Mouse (Mus musculus): ENCODE results near the gene Them7.

Gene Them7

DNA sequence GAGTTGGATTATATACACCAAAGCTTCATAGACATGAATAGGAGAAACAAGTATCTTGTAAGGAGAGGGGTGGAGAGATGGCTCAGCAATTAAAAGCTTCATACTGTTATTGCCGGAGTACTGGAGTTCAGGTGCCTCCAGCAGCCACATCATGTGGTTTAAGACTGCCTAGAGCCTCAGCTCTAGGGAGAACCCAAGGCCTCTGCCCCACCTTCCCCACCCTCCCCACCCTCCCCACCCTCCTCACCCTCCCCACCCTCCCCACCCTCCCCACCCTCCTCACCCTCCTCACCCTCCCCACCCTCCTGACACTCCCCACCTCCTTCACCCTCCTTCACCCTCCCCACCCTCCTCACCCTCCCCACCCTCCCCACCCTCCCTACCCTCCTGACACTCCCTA is 185.1 kb downstream of the Them7 start:
- DNase-seq (ENCODE audit: low read depth in 1 of 2, low spot score in 2 of 2), result no peak

DNA sequence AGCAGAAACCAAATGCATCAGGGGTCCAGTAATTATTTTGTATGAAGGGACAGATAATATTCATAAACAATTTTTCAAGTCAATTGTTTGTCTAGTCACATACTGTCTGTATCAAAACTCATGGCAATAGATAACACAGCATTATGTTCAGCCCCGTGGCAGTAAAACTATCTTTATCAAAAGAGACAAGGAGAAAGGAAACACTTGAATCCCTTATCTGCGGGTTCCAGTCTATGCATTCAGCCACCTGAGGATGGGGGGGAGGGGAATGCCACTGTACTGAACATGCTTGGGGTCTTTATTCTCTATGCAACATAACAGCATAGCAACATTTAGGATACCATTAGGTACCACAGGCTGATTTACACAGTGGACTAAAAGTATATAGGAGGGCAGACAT is 190.2 kb downstream of the Them7 start:
- DNase-seq (ENCODE audit: low read depth in 1 of 2, low spot score in 2 of 2), result no peak

GRCm38 (mm10) chr2:105416046-105416659 is 192.0 kb downstream of the Them7 start:
- no peak for DNase-seq (ENCODE audit: low read depth in 1 of 2, low spot score in 2 of 2)

GRCm38 (mm10) chr2:105416660-105417348 is 192.7 kb downstream of the Them7 start:
- no peak for DNase-seq (ENCODE audit: low read depth in 1 of 2, low spot score in 2 of 2)

DNA sequence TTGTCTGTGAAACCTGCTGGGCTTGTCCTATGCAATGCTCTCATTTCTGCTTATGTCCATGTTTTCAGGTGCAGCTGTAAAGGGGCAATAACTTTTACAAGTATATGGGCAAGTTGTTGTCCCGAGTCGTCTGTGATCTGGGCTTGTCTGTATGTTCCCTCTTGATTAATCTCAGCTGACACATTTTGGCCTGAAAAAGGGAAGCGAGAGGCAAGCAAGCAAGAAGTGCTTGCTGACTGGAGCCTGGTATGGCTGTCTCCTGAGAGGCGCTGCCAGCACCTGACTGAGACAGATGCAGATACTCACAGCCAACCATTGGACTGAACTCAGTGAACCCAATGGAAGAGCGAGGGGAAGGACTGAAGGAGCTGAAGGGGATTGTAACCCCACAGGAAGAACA is 193.5 kb downstream of the Them7 start:
- DNase-seq (ENCODE audit: low read depth in 1 of 2, low spot score in 2 of 2), result no peak

DNA sequence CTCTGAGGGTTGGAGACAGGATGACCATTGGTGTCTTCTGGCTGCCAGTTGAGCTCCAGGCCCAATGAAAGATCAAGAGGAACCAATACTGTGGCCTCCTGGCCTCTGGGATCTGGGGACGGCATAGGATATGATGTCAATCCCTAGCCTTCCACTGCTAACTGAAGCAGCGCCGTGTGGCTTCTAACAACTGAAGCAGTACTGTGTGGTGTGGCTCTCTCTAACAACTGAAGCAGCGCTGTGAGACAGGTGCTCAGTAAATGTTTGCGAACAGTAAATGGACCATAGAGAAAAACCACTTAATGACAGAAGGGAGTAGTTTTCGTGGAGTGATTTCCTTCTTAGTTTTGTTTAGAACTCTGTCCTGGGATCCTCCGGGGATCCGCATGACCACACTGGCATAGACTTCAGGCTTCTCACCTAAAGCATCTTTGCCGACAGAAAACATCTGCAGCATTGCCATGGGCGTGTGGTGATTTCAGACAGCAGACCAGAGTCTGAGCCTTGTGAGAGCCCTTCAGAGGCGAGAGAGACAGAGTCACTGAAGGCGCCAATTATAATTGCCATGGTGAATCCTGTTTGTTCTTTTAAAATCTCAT is 194.6 kb downstream of the Them7 start:
- DNase-seq (ENCODE audit: low read depth in 1 of 2, low spot score in 2 of 2), result no peak

DNA sequence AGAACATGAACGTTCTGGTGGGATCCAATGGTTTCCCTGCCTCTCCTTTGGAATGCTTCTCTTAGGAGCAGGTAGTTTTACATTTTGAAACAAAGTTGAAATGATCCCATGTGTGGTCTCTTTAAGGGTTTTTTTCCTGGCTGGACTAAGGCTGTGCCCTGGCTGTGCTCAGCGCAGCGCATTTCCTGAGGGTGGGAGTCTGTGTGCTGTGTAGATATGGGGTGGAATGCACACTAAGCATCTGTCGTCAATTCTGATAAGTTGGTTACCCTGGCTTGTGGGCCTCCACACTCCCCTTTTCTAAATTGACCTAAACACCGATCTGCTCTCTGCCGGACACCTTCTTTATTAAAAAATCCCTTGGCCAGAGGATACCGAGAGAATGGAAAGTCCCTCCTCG is 203.3 kb downstream of the Them7 start:
- no peak for DNase-seq (ENCODE audit: low read depth in 1 of 2, low spot score in 2 of 2)

DNA sequence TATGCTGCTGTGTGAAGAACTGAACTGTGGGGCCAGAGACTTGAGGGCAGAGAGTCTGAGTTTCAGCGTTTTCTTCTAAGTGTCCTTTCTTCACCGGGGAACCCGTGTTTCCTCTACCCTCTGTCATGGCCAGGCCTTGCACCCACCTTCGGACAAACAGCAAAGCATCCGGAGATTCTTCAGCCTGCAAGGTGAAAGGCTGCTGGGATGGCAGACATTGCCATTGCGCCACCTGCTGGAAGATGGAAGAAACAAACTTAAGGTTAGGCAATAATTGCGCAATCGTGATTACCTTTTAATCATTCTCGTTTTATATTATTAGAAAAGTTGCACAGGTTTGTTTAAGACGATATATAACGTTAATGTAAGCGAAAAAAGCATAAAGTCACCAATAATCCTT is 203.9 kb downstream of the Them7 start:
- no peak for DNase-seq (ENCODE audit: low read depth in 1 of 2, low spot score in 2 of 2)

GRCm38 (mm10) chr2:105428467-105428866 is 204.3 kb downstream of the Them7 start:
- DNase-seq (ENCODE audit: low read depth in 1 of 2, low spot score in 2 of 2), result no peak

Measured in monocyte, adult 2 months (primary cell).